Mouse (Mus musculus) E14TG2a.4 (cell line): Measurements from ENCODE around the gene Msln.
"Not testable (repeated sequence)": the region's sequence is repeated elsewhere in the genome, so short reads cannot be mapped to it uniquely, and the experiment has no call there.

Source experiments
- H3K27me3 ChIP-seq: 2 replicates; pipeline ENCODE4 v1.6.1; 2014; ENCODE audit warnings: low read length, control low read depth; ENCODE audit not compliant: insufficient read depth
- H3K36me3 ChIP-seq: 2 replicates; pipeline ENCODE4 v1.6.1; 2014; ENCODE audit warnings: low read length, control low read depth; ENCODE audit not compliant: insufficient read depth
- H3K4me1 ChIP-seq: replicated peaks from 2 replicates; pipeline ENCODE4 v1.6.1; 2014; ENCODE audit warnings: low read depth, low read length, control low read depth
- H3K4me3 ChIP-seq: replicated peaks from 2 replicates; pipeline ENCODE4 v1.5.1; 2014; ENCODE audit warnings: mild to moderate bottlenecking, low read length
- H3K9me3 ChIP-seq: 2 replicates; pipeline ENCODE4 v1.6.1; 2014; ENCODE audit warnings: low read length, control low read depth
- CTCF ChIP-seq: conservative IDR thresholded peaks from 2 replicates; pipeline ENCODE4 v1.5.1; 2014; ENCODE audit warnings: low read length
- NANOG ChIP-seq: IDR thresholded peaks from 2 replicates; pipeline ENCODE4 v1.6.1; 2014; ENCODE audit warnings: borderline replicate concordance, low read length, mixed read lengths
- POU5F1 ChIP-seq: IDR thresholded peaks from 2 replicates; pipeline ENCODE4 v1.6.1; 2014; ENCODE audit warnings: low read length, borderline replicate concordance

Gene Msln

GRCm38 (mm10) chr17:25756378-25757242 is 2.4 kb upstream of the Msln start:
- TF ChIP-seq NANOG (no peak), POU5F1 (no peak)
- Histone ChIP-seq H3K4me1 (peaks cover 93% of the 10 kb centered on the region), H3K9me3 (no peaks in the 10 kb centered on the region), H3K36me3 (no peaks in the 10 kb centered on the region), H3K4me3 (0 out of 2 replicates have a peak overlapping the region, but pooled peaks have one; percentile 39), H3K27me3 (0 out of 2 replicates have a peak, but pooled peaks cover 4% of the 10 kb centered on the region)

- no peak for TF ChIP-seq CTCF
- no peak for TF ChIP-seq POU5F1
- no peak for TF ChIP-seq NANOG
- Histone ChIP-seq H3K27me3 (0 out of 2 replicates have a peak, but pooled peaks cover 4% of the 10 kb centered on the region), H3K4me1 (peaks cover 91% of the 10 kb centered on the region), H3K4me3 (peak overlapping the region; percentile 39; the same call in 1 of the 2 replicates), H3K36me3 (no peaks in the 10 kb centered on the region), H3K9me3 (no peaks in the 10 kb centered on the region)
Observed at GRCm38 (mm10) chr17:25755627-25756377, 1.6 kb upstream of the Msln start.

- H3K9me3 ChIP-seq: no peaks in the 10 kb centered on the region
- no peak overlapping the region; the same call in 1 of the 2 replicates for H3K4me3 ChIP-seq
- TF ChIP-seq NANOG (no peak), CTCF (no peak), POU5F1 (no peak)
- H3K27me3 ChIP-seq: 0 out of 2 replicates have a peak, but pooled peaks cover 4% of the 10 kb centered on the region
- H3K4me1 ChIP-seq: peaks cover 85% of the 10 kb centered on the region
- no peaks in the 10 kb centered on the region for H3K36me3 ChIP-seq
Observed at GRCm38 (mm10) chr17:25755086-25755485, 908 bp upstream of the Msln start.

- Histone ChIP-seq H3K27me3 (0 out of 2 replicates have a peak, but pooled peaks cover 4% of the 10 kb centered on the region), H3K9me3 (no peaks in the 10 kb centered on the region), H3K4me1 (peaks cover 53% of the 10 kb centered on the region), H3K36me3 (no peaks in the 10 kb centered on the region), H3K4me3 (no peak overlapping the region)
- no peak for TF ChIP-seq NANOG
- TF ChIP-seq POU5F1: no peak
Observed at GRCm38 (mm10) chr17:25751446-25751845, 2.7 kb downstream of the Msln start.

- H3K36me3 ChIP-seq: no peaks in the 10 kb centered on the region
- H3K9me3 ChIP-seq: no peaks in the 10 kb centered on the region
- H3K27me3 ChIP-seq: 0 out of 2 replicates have a peak, but pooled peaks cover 8% of the 10 kb centered on the region
- H3K4me1 ChIP-seq: peaks cover 39% of the 10 kb centered on the region
- TF ChIP-seq CTCF: no peak
- TF ChIP-seq NANOG: no peak
- TF ChIP-seq POU5F1: no peak
- no peak overlapping the region for H3K4me3 ChIP-seq
Observed at GRCm38 (mm10) chr17:25749314-25749713, 4.9 kb downstream of the Msln start.

GRCm38 (mm10) chr17:25748238-25748637 is 5.9 kb downstream of the Msln start:
- H3K4me1 ChIP-seq: peaks cover 29% of the 10 kb centered on the region
- H3K4me3 ChIP-seq: no peak overlapping the region
- H3K36me3 ChIP-seq: no peaks in the 10 kb centered on the region
- no peaks in the 10 kb centered on the region for H3K9me3 ChIP-seq
- peaks cover 14% of the 10 kb centered on the region; the same call in 1 of the 2 replicates for H3K27me3 ChIP-seq
- TF ChIP-seq CTCF: no peak
- TF ChIP-seq NANOG: no peak
- no peak for TF ChIP-seq POU5F1

GRCm38 (mm10) chr17:25744311-25744710 is 9.9 kb downstream of the Msln start:
- Histone ChIP-seq H3K27me3 (peaks cover 16% of the 10 kb centered on the region; the same call in 1 of the 2 replicates), H3K9me3 (no peaks in the 10 kb centered on the region), H3K36me3 (no peaks in the 10 kb centered on the region), H3K4me3 (peak overlapping the region; percentile 29; the same call in 1 of the 2 replicates), H3K4me1 (peaks cover 24% of the 10 kb centered on the region)
- no peak for TF ChIP-seq CTCF

- Histone ChIP-seq H3K27me3 (peaks cover 16% of the 10 kb centered on the region; the same call in 1 of the 2 replicates), H3K4me1 (peaks cover 24% of the 10 kb centered on the region), H3K36me3 (no peaks in the 10 kb centered on the region), H3K9me3 (no peaks in the 10 kb centered on the region), H3K4me3 (no peak overlapping the region)
- no peak for TF ChIP-seq POU5F1
- no peak for TF ChIP-seq NANOG
- TF ChIP-seq CTCF: no peak
Observed at GRCm38 (mm10) chr17:25743831-25744230, 10.3 kb downstream of the Msln start.

GRCm38 (mm10) chr17:25741471-25741870 is 12.7 kb downstream of the Msln start:
- Histone ChIP-seq H3K27me3 (peaks cover 18% of the 10 kb centered on the region; the same call in 1 of the 2 replicates), H3K4me1 (peaks cover 24% of the 10 kb centered on the region)
- not testable (repeated sequence) for H3K4me3 ChIP-seq, H3K9me3 ChIP-seq, H3K36me3 ChIP-seq
